Mouse (Mus musculus): ENCODE data around the gene D5Ertd579e.

D5Ertd579e gene

GRCm38 (mm10) chr5:36567627-36568026, 128.2 kb downstream of the D5Ertd579e start:
- no peak for DNase-seq

- DNase-seq: peak; percentile 90
Observed at GRCm38 (mm10) chr5:36564530-36564929, 131.3 kb downstream of the D5Ertd579e start.

GRCm38 (mm10) chr5:36563741-36564140, 132.1 kb downstream of the D5Ertd579e start:
- DNase-seq: peak; percentile 96

GRCm38 (mm10) chr5:36562791-36563445, 132.9 kb downstream of the D5Ertd579e start:
- peak; percentile 97 for DNase-seq

GRCm38 (mm10) chr5:36561509-36561908, 134.3 kb downstream of the D5Ertd579e start:
- DNase-seq: no peak

GRCm38 (mm10) chr5:36560490-36560889, 135.3 kb downstream of the D5Ertd579e start:
- no peak for DNase-seq

- no peak for DNase-seq
Observed at GRCm38 (mm10) chr5:36559510-36560235, 136.2 kb downstream of the D5Ertd579e start.

- no peak for DNase-seq
Observed at GRCm38 (mm10) chr5:36559106-36559505, 136.7 kb downstream of the D5Ertd579e start.

- no peak for DNase-seq
Observed at GRCm38 (mm10) chr5:36558526-36558925, 137.3 kb downstream of the D5Ertd579e start.

- peak; percentile 89 for DNase-seq
Observed at GRCm38 (mm10) chr5:36557584-36558308, 138.1 kb downstream of the D5Ertd579e start.

GRCm38 (mm10) chr5:36556906-36557305, 138.9 kb downstream of the D5Ertd579e start:
- DNase-seq: no peak

- no peak for DNase-seq
Observed at GRCm38 (mm10) chr5:36556289-36556688, 139.5 kb downstream of the D5Ertd579e start.

GRCm38 (mm10) chr5:36554496-36554895, 141.3 kb downstream of the D5Ertd579e start:
- DNase-seq: no peak

- DNase-seq: peak; percentile 85
Observed at GRCm38 (mm10) chr5:36553886-36554285, 141.9 kb downstream of the D5Ertd579e start.

- peak; percentile 90 for DNase-seq
Observed at GRCm38 (mm10) chr5:36553056-36553606, 142.7 kb downstream of the D5Ertd579e start.

- DNase-seq: peak; percentile 84
Observed at GRCm38 (mm10) chr5:36552391-36552790, 143.4 kb downstream of the D5Ertd579e start.
